Mouse (Mus musculus) CD4-positive naive resting alpha-beta T cell, adult 76 days (primary cell): ENCODE data around the gene Tnnt3. TPM values are rescaled to one million over a fixed set of nuclear protein-coding genes. Genes with fewer than 3 reads are reported as not detected.

Source experiments
- total RNA-seq: library from RNA; stranded (reverse); gene quantifications from one replicate; pipeline ENCODE4 v1.2.4, GENCODE M21; 2023

Gene Tnnt3
- total RNA-seq: 20.3 TPM

GRCm38 (mm10) chr7:142498575-142498974 is at the start of gene Tnnt3:
Tnnt3 (plus strand) TSS chr7:142498836.

DNA sequence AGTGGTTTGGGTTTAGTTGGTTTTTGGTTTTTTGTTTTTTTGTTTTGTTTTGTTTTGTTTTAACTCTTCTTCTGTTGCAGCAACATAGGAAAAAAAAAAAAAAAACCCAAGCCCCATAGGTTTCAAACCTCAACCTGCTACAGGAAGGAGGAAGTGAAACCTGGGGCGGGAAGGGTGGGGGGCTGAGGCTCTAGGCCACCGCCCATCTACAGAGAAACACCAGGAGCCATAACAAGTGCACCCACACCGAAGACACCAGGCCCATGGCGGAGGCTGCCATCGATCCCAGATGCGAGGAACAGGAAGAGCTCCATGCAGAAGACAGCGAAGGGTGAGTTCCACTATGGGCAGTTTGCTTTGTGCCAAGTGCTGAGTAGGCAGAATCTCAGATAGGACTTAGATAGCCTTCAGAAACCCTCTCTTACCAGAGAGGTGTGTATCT is 38.0 kb upstream of the Tnnt3 start, which contains the start of gene Lsp1:
Gene Lsp1 (plus strand): TSS at position 174 of the 442 bp plus-strand sequence.

GRCm38 (mm10) chr7:142532671-142533058 is 34.0 kb downstream of the Tnnt3 start, which contains the start of gene Mrpl23:
Mrpl23 (plus strand) TSS chr7:142532686.

Other genes starting within 250 kb of the Tnnt3 start
- not detected for gene Gm2431, start 240.5 kb upstream of the Tnnt3 start, total RNA-seq
- gene Gm4559, start 224.5 kb upstream of the Tnnt3 start, total RNA-seq: not detected
- not detected for gene Krtap5-1, start 201.7 kb upstream of the Tnnt3 start, total RNA-seq
- gene Krtap5-4, start 195.3 kb upstream of the Tnnt3 start, total RNA-seq: not detected
- 4.6 TPM for gene Ifitm10, start 125.1 kb upstream of the Tnnt3 start, total RNA-seq
- 3.8 TPM for gene Gm49369, start 116.2 kb upstream of the Tnnt3 start, total RNA-seq
- 184 TPM for gene Ctsd, start 110.8 kb upstream of the Tnnt3 start, total RNA-seq
- gene Syt8, start 64.0 kb upstream of the Tnnt3 start, total RNA-seq: not detected
- gene Tnni2, start 57.0 kb upstream of the Tnnt3 start, total RNA-seq: not detected
- 467 TPM for gene Lsp1, start 38.0 kb upstream of the Tnnt3 start, total RNA-seq
- gene Mrpl23, start 33.9 kb downstream of the Tnnt3 start, total RNA-seq: 21.4 TPM
- gene Igf2, start 168.0 kb downstream of the Tnnt3 start, total RNA-seq: 0.79 TPM
- not detected for gene Gm49394, start 171.1 kb downstream of the Tnnt3 start, total RNA-seq
- gene Ins2, start 244.5 kb downstream of the Tnnt3 start, total RNA-seq: not detected